Mouse (Mus musculus) liver, embryonic 11.5 days (tissue): Measurements from ENCODE around the gene Mboat7. TPM values are rescaled to one million over a fixed set of nuclear protein-coding genes. Genes with fewer than 3 reads are reported as not detected.
"Not testable (repeated sequence)": the region's sequence is repeated elsewhere in the genome, so short reads cannot be mapped to it uniquely, and the experiment has no call there.

Source experiments
- ATAC-seq: fragments of 200-750 bp; cut with Nextera tagmentation; replicated peaks from 2 replicates; pipeline ENCODE4 v1.8.0; 2017; ENCODE audit warnings: moderate number of reproducible peaks, mild to moderate bottlenecking, moderate TSS enrichment, moderate library complexity; ENCODE audit not compliant: low FRiP score
- DNase-seq: peaks from one replicate; pipeline ENCODE4 v3.0.0-alpha.2; 2017; ENCODE audit warnings: low spot score
- H3K27ac ChIP-seq: fragments of 300-500 bp; sonication (generic); 2 replicates; pipeline ENCODE4 v1.5.1; 2014; ENCODE audit warnings: mild to moderate bottlenecking, low read depth, low read length, control low read depth
- H3K27me3 ChIP-seq: fragments of 300-500 bp; sonication (generic); replicated peaks from 2 replicates; pipeline ENCODE4 v1.6.1; 2014; ENCODE audit warnings: low read length, mixed read lengths; ENCODE audit not compliant: control insufficient read depth, insufficient read depth
- H3K36me3 ChIP-seq: fragments of 300-500 bp; sonication (generic); 2 replicates; pipeline ENCODE4 v1.6.1; 2014; ENCODE audit warnings: mild to moderate bottlenecking, low read length, moderate library complexity, mixed read lengths; ENCODE audit not compliant: control insufficient read depth, insufficient read depth
- H3K4me1 ChIP-seq: fragments of 300-500 bp; sonication (generic); replicated peaks from 2 replicates; pipeline ENCODE4 v1.6.1; 2014; ENCODE audit warnings: low read length, mixed read lengths; ENCODE audit not compliant: control insufficient read depth, insufficient read depth
- H3K4me2 ChIP-seq: fragments of 300-500 bp; sonication (generic); 2 replicates; pipeline ENCODE4 v1.6.1; 2014; ENCODE audit warnings: mild to moderate bottlenecking, control low read depth, moderate library complexity
- H3K4me3 ChIP-seq: fragments of 300-500 bp; sonication (generic); 2 replicates; pipeline ENCODE4 v1.5.1; 2014; ENCODE audit warnings: low read depth, low read length, control low read depth
- H3K9ac ChIP-seq: fragments of 300-500 bp; sonication (generic); 2 replicates; pipeline ENCODE4 v1.6.1; 2014; ENCODE audit warnings: low read depth, low read length, control low read depth
- H3K9me3 ChIP-seq: fragments of 300-500 bp; sonication (generic); 2 replicates; pipeline ENCODE4 v1.6.1; 2016; ENCODE audit warnings: low read length, inconsistent platforms, mixed read lengths; ENCODE audit not compliant: control insufficient read depth
- WGBS: fragments of 180-500 bp; shearing (Covaris S2); extraction: QIAGEN DNeasy Blood & Tissue Kit; methylation state at CpG from one replicate; pipeline ENCODE4 v1.1.7; 2014; 5-methylcytosine and 5-hydroxymethylcytosine counted together
- polyA plus RNA-seq: library from polyadenylated mRNA; unstranded; fragments of >200 nt; fragmentation: Nextera tagmentation; extraction: Ambion mirVana; gene quantifications from 2 replicates; pipeline ENCODE4 v1.2.1, GENCODE M21; 2014

Mboat7 gene
- polyA plus RNA-seq, 1 experiment from 2014 or later: 35.7 TPM

GRCm38 (mm10) chr7:3698471-3698870, 5.1 kb upstream of the Mboat7 start:
- H3K4me2 ChIP-seq: no peak overlapping the region
- H3K27me3 ChIP-seq: no peaks in the 10 kb centered on the region
- no peaks in the 10 kb centered on the region for H3K9me3 ChIP-seq
- ATAC-seq (no peak), DNase-seq (no peak)
- no peak overlapping the region for H3K4me3 ChIP-seq
- 0 out of 2 replicates have a peak, but pooled peaks cover 3% of the 10 kb centered on the region for H3K4me1 ChIP-seq
- no peak overlapping the region for H3K27ac ChIP-seq
- peaks cover 3% of the 10 kb centered on the region; the same call in 1 of the 2 replicates for H3K36me3 ChIP-seq
- no peak overlapping the region for H3K9ac ChIP-seq
- 89% methylated on average over 6 of the region's 6 CpGs for WGBS

DNA sequence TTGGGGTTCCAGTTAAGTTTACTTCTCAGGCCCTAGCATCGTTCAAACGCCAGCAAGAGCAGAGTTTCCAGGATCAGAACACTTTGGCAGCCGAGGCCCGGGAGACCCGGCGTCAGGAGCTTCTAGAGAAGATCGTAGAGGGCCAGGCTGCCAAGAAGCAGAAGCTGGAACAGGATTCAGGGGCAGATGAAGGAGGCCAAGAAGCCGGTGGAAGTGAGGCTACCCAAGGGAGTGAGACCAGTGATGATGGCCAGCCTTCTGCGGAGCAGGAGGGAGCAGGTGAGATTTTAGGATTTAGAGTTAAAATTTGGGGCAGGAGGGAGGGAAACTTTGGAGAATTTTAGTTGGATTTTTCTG, 1.6 kb upstream of the Mboat7 start:
- Histone ChIP-seq H3K4me2 (peak overlapping the region; percentile 98), H3K4me1 (peaks cover 12% of the 10 kb centered on the region), H3K27ac (0 out of 2 replicates have a peak overlapping the region, but pooled peaks have one; percentile 95), H3K4me3 (peak overlapping the region; percentile 76), H3K9ac (peak overlapping the region; percentile 70)
- not testable (repeated sequence) for DNase-seq, H3K27me3 ChIP-seq, ATAC-seq, H3K36me3 ChIP-seq, H3K9me3 ChIP-seq
- WGBS: 10% methylated on average over 9 of the region's 9 CpGs

GRCm38 (mm10) chr7:3694076-3694948, 989 bp upstream of the Mboat7 start:
- peak overlapping the region; percentile 76 for H3K4me3 ChIP-seq
- H3K27me3 ChIP-seq: no peaks in the 10 kb centered on the region
- peak; percentile 83 for DNase-seq
- ATAC-seq: peak; percentile 46
- peaks cover 3% of the 10 kb centered on the region; the same call in 1 of the 2 replicates for H3K36me3 ChIP-seq
- H3K4me1 ChIP-seq: peaks cover 12% of the 10 kb centered on the region
- WGBS: 0% methylated on average over 45 of the region's 55 CpGs
- H3K9ac ChIP-seq: peak overlapping the region; percentile 70
- H3K9me3 ChIP-seq: no peaks in the 10 kb centered on the region
- H3K27ac ChIP-seq: peak overlapping the region; percentile 95
- H3K4me2 ChIP-seq: peak overlapping the region; percentile 98

DNA sequence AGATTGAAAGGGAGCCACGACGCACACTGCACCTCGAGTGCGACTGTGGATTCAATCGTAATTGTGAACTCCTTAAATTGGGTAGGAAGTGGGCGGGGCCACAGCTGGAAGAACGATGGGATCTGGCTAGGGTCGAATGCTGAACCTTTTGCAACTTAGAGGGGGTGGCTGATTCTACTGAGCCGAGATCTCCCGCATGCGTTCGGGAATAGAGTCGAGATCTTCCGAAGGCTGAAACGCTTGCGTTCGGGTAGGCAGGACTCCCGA, 419 bp upstream of the Mboat7 start:
- peaks cover 12% of the 10 kb centered on the region for H3K4me1 ChIP-seq
- no peaks in the 10 kb centered on the region for H3K9me3 ChIP-seq
- H3K27ac ChIP-seq: peak overlapping the region; percentile 95
- H3K36me3 ChIP-seq: peaks cover 3% of the 10 kb centered on the region; the same call in 1 of the 2 replicates
- peak overlapping the region; percentile 98 for H3K4me2 ChIP-seq
- H3K27me3 ChIP-seq: no peaks in the 10 kb centered on the region
- H3K9ac ChIP-seq: peak overlapping the region; percentile 70
- DNase-seq (no peak), ATAC-seq (no peak)
- H3K4me3 ChIP-seq: peak overlapping the region; percentile 76
- under 1% methylated on average over 18 of the region's 18 CpGs for WGBS

DNA sequence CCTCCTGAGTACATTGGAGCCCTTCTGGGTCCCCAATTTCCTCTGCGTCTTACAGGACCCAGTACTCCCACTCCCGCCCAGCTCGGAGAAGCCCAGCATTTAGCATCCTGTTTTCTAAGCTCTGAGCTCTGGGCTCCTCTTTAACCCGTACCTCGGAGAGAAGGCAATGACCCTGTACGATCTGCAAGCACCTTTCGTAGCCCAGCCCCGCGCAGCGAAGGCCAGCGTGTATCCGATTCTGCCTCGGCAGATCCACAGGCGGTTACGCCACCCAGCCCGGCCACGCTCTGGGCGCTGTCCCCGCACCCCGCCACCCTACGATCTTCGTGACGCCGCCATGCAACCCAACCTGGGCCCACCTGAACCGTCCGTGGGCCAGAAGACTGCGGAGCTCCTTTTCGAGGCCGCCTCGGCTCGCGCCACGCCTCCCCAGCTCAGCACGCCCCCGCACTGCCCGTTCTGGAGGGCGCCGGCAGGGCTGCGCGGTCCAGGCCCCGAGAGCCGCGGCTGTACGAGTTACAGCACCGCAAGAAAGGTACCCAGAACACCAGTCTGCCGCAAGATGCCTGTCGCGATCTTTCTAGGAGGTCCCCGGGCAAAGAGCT, 839 bp downstream of the Mboat7 start, which contains the start of gene Tsen34:
Gene Tsen34 (plus strand): TSS at position 482 of the 605 bp plus-strand sequence.
- Histone ChIP-seq H3K9ac (peak within 1 kb of the TSS; percentile 70), H3K36me3 (peaks cover 6% of the 10 kb centered on the region), H3K4me2 (peak within 1 kb of the TSS; percentile 98), H3K27ac (peak within 1 kb of the TSS; percentile 95), H3K4me1 (peaks cover 12% of the 10 kb centered on the region), H3K9me3 (no peaks in the 10 kb centered on the region), H3K27me3 (no peaks in the 10 kb centered on the region), H3K4me3 (peak within 1 kb of the TSS; percentile 76)
- ATAC-seq: no peak
- DNase-seq: no peak
- under 1% methylated on average over 49 of the region's 49 CpGs for WGBS

- H3K4me3 ChIP-seq: peak overlapping the region; percentile 76
- DNase-seq (no peak), ATAC-seq (no peak)
- peaks cover 3% of the 10 kb centered on the region; the same call in 1 of the 2 replicates for H3K36me3 ChIP-seq
- peak overlapping the region; percentile 70 for H3K9ac ChIP-seq
- H3K4me1 ChIP-seq: peaks cover 12% of the 10 kb centered on the region
- H3K9me3 ChIP-seq: no peaks in the 10 kb centered on the region
- no peaks in the 10 kb centered on the region for H3K27me3 ChIP-seq
- peak overlapping the region; percentile 98 for H3K4me2 ChIP-seq
- H3K27ac ChIP-seq: no peak overlapping the region
- WGBS: 15% methylated on average over 3 of the region's 3 CpGs
Observed at GRCm38 (mm10) chr7:3691919-3692318, 1.4 kb downstream of the Mboat7 start.

GRCm38 (mm10) chr7:3685400-3686187, 7.7 kb downstream of the Mboat7 start:
- no peaks in the 10 kb centered on the region for H3K27me3 ChIP-seq
- H3K4me3 ChIP-seq: no peak overlapping the region
- H3K4me2 ChIP-seq: no peak overlapping the region
- no peak overlapping the region for H3K27ac ChIP-seq
- peaks cover 11% of the 10 kb centered on the region for H3K36me3 ChIP-seq
- ATAC-seq (no peak), DNase-seq (no peak)
- WGBS: 87% methylated on average over 31 of the region's 31 CpGs
- no peak overlapping the region for H3K9ac ChIP-seq
- H3K4me1 ChIP-seq: no peaks in the 10 kb centered on the region
- no peaks in the 10 kb centered on the region for H3K9me3 ChIP-seq

DNA sequence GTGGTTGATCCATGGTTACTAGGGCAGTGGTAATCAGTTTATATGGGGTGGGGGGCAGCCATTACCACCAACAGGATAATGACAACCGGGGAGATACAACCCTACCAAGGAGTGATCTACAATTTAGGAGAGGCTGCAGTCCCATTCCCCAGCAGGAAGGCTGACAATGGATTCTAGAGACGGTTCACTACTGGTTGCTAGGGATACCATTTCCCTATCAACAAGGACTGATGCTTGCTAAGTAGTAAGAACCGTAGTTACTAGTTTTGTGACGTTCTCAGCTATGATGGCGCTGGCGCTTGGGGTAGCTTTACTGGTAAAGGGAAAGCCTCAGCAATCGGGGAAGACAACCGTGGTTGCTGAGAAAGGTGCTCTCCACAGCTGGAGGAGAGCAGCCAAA, 8.6 kb downstream of the Mboat7 start:
- H3K27ac ChIP-seq: no peak overlapping the region
- WGBS: 89% methylated on average over 8 of the region's 8 CpGs
- no peak overlapping the region for H3K4me3 ChIP-seq
- peaks cover 11% of the 10 kb centered on the region for H3K36me3 ChIP-seq
- H3K9me3 ChIP-seq: no peaks in the 10 kb centered on the region
- no peak overlapping the region for H3K4me2 ChIP-seq
- no peak overlapping the region for H3K9ac ChIP-seq
- ATAC-seq (no peak), DNase-seq (no peak)
- H3K27me3 ChIP-seq: no peaks in the 10 kb centered on the region
- H3K4me1 ChIP-seq: no peaks in the 10 kb centered on the region
